8 mouse cellular contexts compared by ENCODE assay signal in genomic region chr11:75965674-75966400, GRCm38 (mm10). TPM values are rescaled to one million over a fixed set of nuclear protein-coding genes. Genes with fewer than 3 reads are reported as not detected.
DNase-seq lines count a peak whose midpoint lies in the region; ATAC-seq and TF ChIP-seq lines count a peak whose summit lies in the region.

No protein-coding gene starts in this region.

- no peaks in the 10 kb centered on the region for H3K4me1 ChIP-seq in liver, adult 2 months (ENCODE audit: control insufficient read depth, insufficient read depth, low read length)
- peaks cover 25% of the 10 kb centered on the region for H3K4me1 ChIP-seq in hindbrain, embryonic 11.5 days (replicated peaks; ENCODE audit: control insufficient read depth, insufficient read depth, low read length)

- no peaks in the 10 kb centered on the region for H3K36me3 ChIP-seq in liver, adult 2 months (ENCODE audit: control insufficient read depth, insufficient read depth, low read length)
- H3K36me3 ChIP-seq in hindbrain, embryonic 11.5 days (ENCODE audit: control insufficient read depth, insufficient read depth, low read length), result no peaks in the 10 kb centered on the region

- H3K27ac ChIP-seq in liver, adult 2 months (replicated peaks; ENCODE audit: insufficient read depth, low read depth, low read length), result no peak overlapping the region
- no peak overlapping the region for H3K27ac ChIP-seq in hindbrain, embryonic 11.5 days (ENCODE audit: low read depth, low read length)

- H3K9ac ChIP-seq in liver, adult 2 months (ENCODE audit: low read depth, low read length), result peak overlapping the region; percentile 86
- H3K9ac ChIP-seq in hindbrain, embryonic 11.5 days (ENCODE audit: low read depth, low read length), result no peak overlapping the region

- peak; percentile 21; the same call in 1 of the 2 replicates for ATAC-seq in hindbrain, embryonic 11.5 days (ENCODE audit: low FRiP score)
- 0 out of 2 replicates have a peak, but pooled peaks have one; percentile 1 for ATAC-seq in megakaryocyte, adult 5-6 weeks (ENCODE audit: poor library complexity, severe bottlenecking)
- no peak for ATAC-seq in megakaryocyte progenitor cell, adult 5-6 weeks (replicated peaks; ENCODE audit: poor library complexity)

- H3K27me3 ChIP-seq in liver, adult 2 months (ENCODE audit: control insufficient read depth, insufficient read depth, low read length), result no peaks in the 10 kb centered on the region
- peaks cover 10% of the 10 kb centered on the region for H3K27me3 ChIP-seq in hindbrain, embryonic 11.5 days (ENCODE audit: control insufficient read depth, insufficient read depth, low read length)

- no peak for TF ChIP-seq CTCF in liver, adult 2 months (IDR thresholded peaks at IDR 0.05; ENCODE audit: low read depth, low read length)

- no peak for TF ChIP-seq POLR2A in liver, adult 2 months (IDR thresholded peaks at IDR 0.05; ENCODE audit: extremely low read depth, insufficient read depth, low read length)

- H3K4me3 ChIP-seq in liver, adult 2 months (ENCODE audit: insufficient read depth, low read depth, low read length), result peak overlapping the region; percentile 59
- peak overlapping the region; percentile 57 for H3K4me3 ChIP-seq in hindbrain, embryonic 11.5 days (ENCODE audit: low read depth, low read length)

- WGBS in liver, adult 2 months, result 40% methylated on average over 28 of the region's 28 CpGs
- WGBS in hindbrain, embryonic 11.5 days, result 3% methylated on average over 28 of the region's 28 CpGs

- no peaks in the 10 kb centered on the region for H3K9me3 ChIP-seq in hindbrain, embryonic 11.5 days (ENCODE audit: control insufficient read depth, low read length)

- H3K4me2 ChIP-seq in hindbrain, embryonic 11.5 days (replicated peaks; ENCODE audit: low read depth, low read length), result peak overlapping the region; percentile 99

- H3K79me2 ChIP-seq in liver, adult 2 months (ENCODE audit: control insufficient read depth, insufficient read depth, low read length), result no peaks in the 10 kb centered on the region

- DNase-seq in liver, adult 2 months (ENCODE audit: extremely low read depth, low read depth, low spot score), result no peak
- DNase-seq in liver, result no peak
- DNase-seq in embryo, embryonic 11 days, result peak; percentile 49
- no peak for DNase-seq in hindbrain, embryonic 11.5 days (ENCODE audit: low spot score)
- DNase-seq in ovary, postnatal 14 days (ENCODE audit: low spot score), result no peak
- no peak for DNase-seq in thymus, postnatal 4 days

RNA-seq across cellular contexts. Expression of gene Rph3al, which starts 27.6 kb away (rescaled TPM):
- total RNA-seq in liver, adult 2 months (2014; rRNA removed), result 1.3 and 1.7 TPM in 2 replicates
- polyA plus RNA-seq in liver, adult 2 months (2012; rRNA removed), result 1.9 and 2.4 TPM in 2 replicates
- 1.5 and 2.2 TPM in 2 replicates for polyA plus RNA-seq in hindbrain, embryonic 11.5 days (2014; fragmentation: Nextera tagmentation; extraction: Ambion mirVana)
- total RNA-seq in megakaryocyte, adult 5-6 weeks (2015), result 0.49 and 0.84 TPM in 2 replicates
- total RNA-seq in megakaryocyte, adult 5-6 weeks (2017), result 1.3 TPM in 1 of 2 replicates, not detected in the other
- 0.91 and 0.93 TPM in 2 replicates for total RNA-seq in megakaryocyte progenitor cell, adult 5-6 weeks (2015)
- total RNA-seq in megakaryocyte progenitor cell, adult 5-6 weeks (2017), result 0.54 and 0.74 TPM in 2 replicates

RNA-seq across cellular contexts. Expression of gene 1700016K19Rik, which starts 33.9 kb away (rescaled TPM):
- total RNA-seq in liver, adult 2 months (2014; rRNA removed), result not detected in 2 replicates
- polyA plus RNA-seq in liver, adult 2 months (2012; rRNA removed), result 0.12 TPM in 1 of 2 replicates, not detected in the other
- polyA plus RNA-seq in hindbrain, embryonic 11.5 days (2014; fragmentation: Nextera tagmentation; extraction: Ambion mirVana), result 3.1 and 3.6 TPM in 2 replicates
- total RNA-seq in megakaryocyte, adult 5-6 weeks (2015), result not detected in 2 replicates
- not detected in 2 replicates for total RNA-seq in megakaryocyte, adult 5-6 weeks (2017)
- total RNA-seq in megakaryocyte progenitor cell, adult 5-6 weeks (2015), result not detected in 2 replicates
- total RNA-seq in megakaryocyte progenitor cell, adult 5-6 weeks (2017), result not detected in 2 replicates
